Mouse (Mus musculus) megakaryocyte, adult 5-6 weeks (primary cell): ENCODE data around the gene H2-M10.5. TPM values are rescaled to one million over a fixed set of nuclear protein-coding genes. Genes with fewer than 3 reads are reported as not detected.
"Not testable (repeated sequence)": the region's sequence is repeated elsewhere in the genome, so short reads cannot be mapped to it uniquely, and the experiment has no call there.

Source experiments
- ATAC-seq: 2 replicates; pipeline ENCODE4 v1.8.0; 2016; ENCODE audit warnings: mild to moderate bottlenecking, inconsistent platforms; ENCODE audit not compliant: poor library complexity, severe bottlenecking
- total RNA-seq, 2 experiments: library from RNA; stranded (forward) in 1 of 2; stranded (reverse) in 1 of 2; fragments of 153-499, 151-499 nt in 1 of 2; fragments of 221-1000, 200-1000 nt in 1 of 2; gene quantifications; 2 replicates each; pipeline versions ENCODE4 v1.2.3 to v1.2.4; 2015 to 2017

The H2-M10.5 gene
- total RNA-seq (2015): not detected in 2 replicates
- total RNA-seq (2017): not detected in 2 replicates

GRCm38 (mm10) chr17:36772610-36773009, at the start of gene H2-M10.5:
Gene H2-M10.5, plus strand, starts transcription at chr17:36772910.
- not testable (repeated sequence) for ATAC-seq

GRCm38 (mm10) chr17:36726046-36726445, 46.7 kb upstream of the H2-M10.5 start:
- ATAC-seq: no peak

- ATAC-seq: no peak
Observed at GRCm38 (mm10) chr17:36763816-36764215, 8.9 kb upstream of the H2-M10.5 start.

GRCm38 (mm10) chr17:36764244-36764643, 8.5 kb upstream of the H2-M10.5 start:
- not testable (repeated sequence) for ATAC-seq

- ATAC-seq: not testable (repeated sequence)
Observed at GRCm38 (mm10) chr17:36765403-36765802, 7.3 kb upstream of the H2-M10.5 start.

- no peak for ATAC-seq
Observed at GRCm38 (mm10) chr17:36781533-36781932, 8.8 kb downstream of the H2-M10.5 start.

GRCm38 (mm10) chr17:36786483-36786886, 13.8 kb downstream of the H2-M10.5 start:
- peak; percentile 81 for ATAC-seq

- no peak for ATAC-seq
Observed at GRCm38 (mm10) chr17:36788351-36788750, 15.6 kb downstream of the H2-M10.5 start.

- peak; percentile 77 for ATAC-seq
Observed at GRCm38 (mm10) chr17:36788801-36789200, 16.1 kb downstream of the H2-M10.5 start.

- ATAC-seq: no peak
Observed at GRCm38 (mm10) chr17:36799493-36799892, 26.8 kb downstream of the H2-M10.5 start.

- ATAC-seq: not testable (repeated sequence)
Observed at GRCm38 (mm10) chr17:36799921-36800462, 27.3 kb downstream of the H2-M10.5 start.

GRCm38 (mm10) chr17:36811871-36812270, 39.2 kb downstream of the H2-M10.5 start, which contains the start of gene H2-M10.6:
Gene H2-M10.6, plus strand, starts transcription at chr17:36812171.
- ATAC-seq: no peak

- ATAC-seq: peak; percentile 87
Observed at GRCm38 (mm10) chr17:36824005-36824404, 51.3 kb downstream of the H2-M10.5 start.

- ATAC-seq: no peak
Observed at GRCm38 (mm10) chr17:36825525-36825924, 52.8 kb downstream of the H2-M10.5 start.

Other genes starting within 250 kb of the H2-M10.5 start
- not detected in 2 replicates for gene H2-M11, start 225.8 kb upstream of the H2-M10.5 start, total RNA-seq (2015)
- not detected in 2 replicates for gene H2-M11, start 225.8 kb upstream of the H2-M10.5 start, total RNA-seq (2017)
- gene H2-M9, start 130.2 kb upstream of the H2-M10.5 start, total RNA-seq (2015): not detected in 2 replicates
- not detected in 2 replicates for gene H2-M9, start 130.2 kb upstream of the H2-M10.5 start, total RNA-seq (2017)
- gene H2-M1, start 100.7 kb upstream of the H2-M10.5 start, total RNA-seq (2015): not detected in 2 replicates
- gene H2-M1, start 100.7 kb upstream of the H2-M10.5 start, total RNA-seq (2017): not detected in 2 replicates
- not detected in 2 replicates for gene H2-M10.6, start 39.3 kb downstream of the H2-M10.5 start, total RNA-seq (2015)
- not detected in 2 replicates for gene H2-M10.6, start 39.3 kb downstream of the H2-M10.5 start, total RNA-seq (2017)
- gene Trim26, start 64.2 kb downstream of the H2-M10.5 start, total RNA-seq (2015): 27.4 and 29.0 TPM in 2 replicates
- 19.6 and 24.9 TPM in 2 replicates for gene Trim26, start 64.2 kb downstream of the H2-M10.5 start, total RNA-seq (2017)
- gene Trim15, start 94.3 kb downstream of the H2-M10.5 start, total RNA-seq (2015): not detected in 2 replicates
- gene Trim15, start 94.3 kb downstream of the H2-M10.5 start, total RNA-seq (2017): not detected in 2 replicates
- 0.52 and 0.76 TPM in 2 replicates for gene Trim10, start 96.7 kb downstream of the H2-M10.5 start, total RNA-seq (2015)
- gene Trim10, start 96.7 kb downstream of the H2-M10.5 start, total RNA-seq (2017): 1.5 and 3.9 TPM in 2 replicates
- not detected in 2 replicates for gene Trim40, start 117.2 kb downstream of the H2-M10.5 start, total RNA-seq (2015)
- gene Trim40, start 117.2 kb downstream of the H2-M10.5 start, total RNA-seq (2017): not detected in 2 replicates
- gene Trim31, start 125.2 kb downstream of the H2-M10.5 start, total RNA-seq (2015): not detected in 2 replicates
- gene Trim31, start 125.2 kb downstream of the H2-M10.5 start, total RNA-seq (2017): not detected in 2 replicates
- gene Rnf39, start 170.0 kb downstream of the H2-M10.5 start, total RNA-seq (2015): not detected in 2 replicates
- gene Rnf39, start 170.0 kb downstream of the H2-M10.5 start, total RNA-seq (2017): 0.20 TPM in 1 of 2 replicates, not detected in the other
- gene Ppp1r11, start 178.8 kb downstream of the H2-M10.5 start, total RNA-seq (2015): 61.1 and 68.5 TPM in 2 replicates
- gene Ppp1r11, start 178.8 kb downstream of the H2-M10.5 start, total RNA-seq (2017): 58.5 and 63.3 TPM in 2 replicates
- 85.1 and 90.6 TPM in 2 replicates for gene Znrd1, start 185.6 kb downstream of the H2-M10.5 start, total RNA-seq (2015)
- 22.5 and 32.0 TPM in 2 replicates for gene Znrd1, start 185.6 kb downstream of the H2-M10.5 start, total RNA-seq (2017)
- gene Znrd1as, start 185.7 kb downstream of the H2-M10.5 start, total RNA-seq (2015): 2.2 and 4.3 TPM in 2 replicates
- 5.7 and 6.5 TPM in 2 replicates for gene Znrd1as, start 185.7 kb downstream of the H2-M10.5 start, total RNA-seq (2017)
- gene 2410137M14Rik, start 208.3 kb downstream of the H2-M10.5 start, total RNA-seq (2015): not detected in 2 replicates
- not detected in 2 replicates for gene 2410137M14Rik, start 208.3 kb downstream of the H2-M10.5 start, total RNA-seq (2017)
- 0.23 TPM in 1 of 2 replicates, not detected in the other for gene H2-M5, start 216.6 kb downstream of the H2-M10.5 start, total RNA-seq (2015)
- gene H2-M5, start 216.6 kb downstream of the H2-M10.5 start, total RNA-seq (2017): not detected in 2 replicates
- gene Zfp57, start 228.3 kb downstream of the H2-M10.5 start, total RNA-seq (2015): not detected in 2 replicates
- not detected in 2 replicates for gene Zfp57, start 228.3 kb downstream of the H2-M10.5 start, total RNA-seq (2017)